Mouse (Mus musculus): Measurements from ENCODE around the gene Slc47a2.
A peak's percentile ranks its signal among the peaks of the same experiment; 100 is the strongest.

Slc47a2 gene

DNA sequence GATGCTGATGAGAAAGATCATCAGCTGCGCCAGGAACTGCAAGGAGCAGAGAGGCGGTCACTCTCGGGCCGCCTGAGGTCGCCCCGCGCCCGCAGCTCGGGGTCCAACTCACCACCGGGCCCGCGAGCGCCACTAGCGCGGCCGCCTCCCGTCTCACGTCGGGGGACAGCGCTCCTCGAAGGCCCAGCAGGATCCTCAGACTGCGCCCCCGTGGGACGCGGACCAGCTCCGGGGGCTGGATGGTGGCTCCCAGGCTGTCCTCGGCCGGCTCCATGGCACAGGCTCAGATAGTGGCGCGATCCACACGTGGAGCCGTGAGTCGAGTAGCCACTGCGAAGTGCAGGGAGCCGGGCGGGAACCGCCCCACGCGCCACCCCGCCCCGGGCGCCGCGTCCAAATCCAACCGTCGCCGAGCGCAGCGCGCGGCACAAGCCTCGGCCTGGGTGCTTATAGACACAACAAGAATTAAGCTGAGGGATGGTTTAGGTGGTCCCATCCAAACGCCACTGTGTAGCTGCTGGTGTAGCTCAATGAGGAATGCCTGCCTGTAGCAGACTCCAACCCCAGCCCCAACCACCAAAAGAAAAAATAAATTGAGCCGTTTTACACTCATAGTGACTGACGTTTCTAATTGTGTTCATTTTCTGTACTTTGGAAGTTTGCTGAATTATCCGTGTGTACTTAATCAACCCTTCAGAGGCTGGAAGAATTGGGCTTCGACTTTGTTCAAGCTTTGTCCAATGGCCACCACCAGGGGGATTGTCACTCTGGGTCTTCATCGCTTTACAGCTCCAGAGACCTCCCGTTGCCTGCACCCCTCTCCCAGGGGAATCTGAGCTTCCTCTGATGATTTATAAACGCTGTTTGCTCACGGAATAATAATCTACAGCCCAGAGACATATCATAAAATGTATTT lies at the start of gene Slc47a2:
Slc47a2 (minus strand) TSS at position 356 of the 916 bp plus-strand sequence.
- no peak for DNase-seq (ENCODE audit: extremely low read depth, insufficient read length, low spot score)

DNA sequence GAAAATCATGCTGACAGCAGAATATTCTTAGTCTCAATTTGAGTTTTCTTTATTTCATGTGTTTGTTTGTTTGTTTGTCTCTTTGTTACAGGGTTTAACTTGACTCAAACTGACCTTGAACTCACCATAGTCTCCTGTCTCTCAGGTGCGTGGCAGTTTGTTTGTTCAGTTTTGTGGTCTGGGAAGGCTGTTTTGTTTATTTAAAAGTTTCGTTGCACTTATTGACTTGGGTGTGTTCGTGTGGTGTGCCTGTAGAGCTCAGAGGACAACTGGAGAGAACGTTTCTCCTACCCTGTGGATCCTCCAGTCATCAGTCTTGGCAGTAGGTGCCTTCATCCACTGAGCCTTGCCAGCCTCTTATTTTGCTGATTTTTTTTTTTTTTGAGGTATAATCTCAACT lies 46.3 kb upstream of the Slc47a2 start:
- DNase-seq (ENCODE audit: extremely low read depth, insufficient read length, low spot score), result no peak

DNA sequence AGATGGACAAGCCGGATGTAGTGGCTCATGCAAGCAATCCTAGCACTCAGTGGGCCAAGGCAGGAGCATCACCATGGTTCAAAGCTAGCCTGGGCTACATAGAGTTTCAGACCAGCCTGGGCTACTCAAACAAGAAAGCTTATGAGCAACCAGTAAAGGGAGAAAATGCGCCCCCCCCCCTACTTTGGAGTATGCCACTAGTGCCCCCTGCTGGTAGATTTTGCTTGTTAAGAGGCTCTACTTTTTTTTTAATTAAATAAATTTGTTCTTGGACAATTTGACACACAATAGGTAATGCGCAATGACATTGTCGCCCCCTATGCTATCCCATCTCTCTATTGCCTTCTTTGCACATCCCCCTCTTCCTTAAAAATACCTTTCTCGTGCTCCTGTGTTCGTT lies 45.4 kb upstream of the Slc47a2 start:
- DNase-seq (ENCODE audit: extremely low read depth, insufficient read length, low spot score), result peak; percentile 36

DNA sequence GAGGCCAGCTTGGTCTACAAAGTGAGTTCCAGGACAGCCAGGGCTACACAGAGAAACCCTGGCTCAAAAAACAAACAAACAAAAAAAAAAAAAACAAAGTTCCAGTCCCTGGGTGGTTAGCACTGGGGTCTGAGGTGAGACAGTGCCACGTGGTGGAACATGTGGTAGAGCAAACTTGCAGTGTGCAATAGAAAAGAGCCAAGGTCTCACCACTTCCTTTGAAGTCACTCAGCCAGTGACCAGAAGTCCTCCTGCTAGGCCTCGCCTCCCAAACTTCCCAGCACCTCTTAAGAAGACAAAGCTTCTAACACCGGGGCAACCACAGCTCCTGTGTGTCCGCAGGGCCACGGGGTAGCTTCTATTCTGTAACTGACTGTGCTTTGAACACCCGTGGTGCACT lies 44.6 kb upstream of the Slc47a2 start:
- no peak for DNase-seq (ENCODE audit: extremely low read depth, insufficient read length, low spot score)

DNA sequence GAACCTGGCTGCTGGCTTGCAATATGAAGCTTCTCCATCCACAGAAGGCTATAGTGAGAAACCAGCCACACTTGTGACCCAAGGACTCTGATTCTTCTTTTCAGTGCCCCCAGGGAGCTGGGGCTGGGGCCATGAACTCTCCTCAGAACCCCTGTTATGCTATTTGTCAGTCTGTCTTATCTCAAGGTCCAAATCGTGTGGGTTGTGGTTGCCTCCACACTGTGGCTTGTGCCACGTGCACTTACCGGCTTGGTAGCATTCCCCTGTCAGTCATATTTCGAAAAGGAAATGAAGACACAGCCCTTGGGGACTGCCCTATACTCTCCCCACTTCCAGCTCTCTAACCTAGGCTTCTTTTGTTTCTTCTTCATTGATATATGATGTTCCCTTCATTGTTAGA lies 43.1 kb upstream of the Slc47a2 start:
- DNase-seq (ENCODE audit: extremely low read depth, insufficient read length, low spot score), result no peak

DNA sequence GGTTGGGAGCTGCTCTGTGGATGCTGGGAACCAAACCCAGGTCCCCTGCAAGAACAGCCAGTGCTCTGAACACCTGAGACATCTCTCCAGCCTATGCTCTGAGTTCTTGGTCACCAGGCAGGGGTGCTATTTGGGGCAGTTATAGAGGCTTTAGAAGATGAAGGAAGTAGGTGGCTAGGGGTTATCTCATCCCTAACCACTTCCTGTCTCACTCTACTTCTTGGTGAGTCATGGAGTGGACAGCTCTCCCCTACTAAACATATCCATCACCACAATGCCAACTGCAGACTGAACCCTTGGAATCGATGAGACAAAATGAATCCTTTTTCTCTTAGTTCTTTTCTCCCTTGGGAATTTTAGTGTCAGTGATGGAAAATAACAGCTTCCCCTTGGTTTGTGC lies 38.6 kb upstream of the Slc47a2 start:
- no peak for DNase-seq (ENCODE audit: extremely low read depth, insufficient read length, low spot score)

DNA sequence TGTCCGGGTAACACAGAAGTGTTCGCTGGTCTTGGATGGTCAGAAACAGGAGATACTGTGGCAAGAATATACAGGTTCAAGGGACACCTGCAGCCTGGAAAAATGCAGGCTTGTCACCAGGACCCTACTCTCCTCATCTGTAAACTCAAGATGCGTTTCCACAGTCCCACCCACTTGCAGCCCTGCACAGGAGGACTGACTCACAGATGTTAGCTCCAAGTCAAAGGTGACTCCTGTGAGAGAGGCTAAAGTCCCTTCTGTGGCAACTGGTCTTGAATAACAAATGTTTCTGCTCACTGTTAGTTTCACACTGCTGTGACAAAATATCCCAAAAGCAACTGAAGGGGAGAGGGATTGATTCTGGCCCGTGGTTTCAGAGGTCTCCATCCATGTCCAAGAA lies 36.0 kb upstream of the Slc47a2 start:
- DNase-seq (ENCODE audit: extremely low read depth, insufficient read length, low spot score), result no peak

DNA sequence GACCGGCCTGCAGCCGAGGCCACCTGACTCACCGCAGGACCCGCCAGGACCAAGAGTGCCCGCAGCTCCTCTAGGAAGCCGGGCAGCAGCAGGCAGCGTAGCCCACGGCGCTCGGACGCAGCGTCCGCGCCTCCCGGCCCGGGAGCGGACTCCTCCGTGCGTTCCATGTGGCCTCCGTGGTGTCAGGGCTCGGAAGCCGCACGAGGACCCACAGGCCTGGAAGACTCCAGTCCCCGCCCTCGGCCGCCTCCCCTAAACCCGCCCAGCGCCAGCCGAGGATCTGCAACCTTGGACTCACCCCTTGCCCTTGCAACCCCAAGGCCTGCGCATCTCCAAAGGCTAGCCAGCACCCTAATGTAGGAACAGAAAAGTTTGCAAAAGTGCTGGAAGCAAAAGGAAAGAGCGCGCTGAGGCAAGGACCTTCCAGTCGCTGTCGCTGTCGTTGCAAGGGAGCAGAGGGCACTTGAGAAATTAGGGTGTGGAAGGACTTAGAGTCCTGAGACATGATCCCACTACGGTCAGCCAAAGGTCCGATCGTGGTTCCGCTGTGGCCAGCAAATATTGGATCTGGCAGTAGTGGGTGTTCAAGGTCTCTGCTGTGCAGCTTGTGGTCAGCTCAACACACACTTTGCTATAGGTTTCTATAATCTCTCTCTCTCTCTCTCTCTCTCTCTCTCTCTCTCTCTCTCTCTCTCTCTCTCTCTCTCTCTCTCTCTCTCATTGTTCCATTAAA lies 35.4 kb upstream of the Slc47a2 start, which contains the start of gene Slc47a1:
Slc47a1 (minus strand) TSS at position 465 of the 733 bp plus-strand sequence.
- peak; percentile 23 for DNase-seq (ENCODE audit: extremely low read depth, insufficient read length, low spot score)

DNA sequence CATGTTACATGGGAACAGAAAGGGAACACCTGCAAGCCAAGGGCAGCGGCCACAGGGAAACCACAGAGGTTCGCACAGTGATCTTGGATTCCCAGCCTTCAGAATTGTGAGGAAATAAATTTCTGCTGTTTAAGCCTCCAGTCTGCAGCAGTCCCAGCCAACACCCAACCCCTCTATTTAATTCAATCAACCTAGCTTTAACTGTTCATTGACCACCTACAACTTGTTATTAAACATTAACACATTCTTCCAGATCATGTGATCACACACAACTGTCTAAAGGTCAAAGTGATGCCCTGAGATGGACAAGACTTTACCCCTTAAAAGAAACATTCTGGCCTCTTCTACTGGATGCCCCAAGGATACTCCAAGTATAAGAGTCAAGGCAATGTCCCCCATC lies 26.0 kb upstream of the Slc47a2 start:
- no peak for DNase-seq (ENCODE audit: extremely low read depth, insufficient read length, low spot score)

DNA sequence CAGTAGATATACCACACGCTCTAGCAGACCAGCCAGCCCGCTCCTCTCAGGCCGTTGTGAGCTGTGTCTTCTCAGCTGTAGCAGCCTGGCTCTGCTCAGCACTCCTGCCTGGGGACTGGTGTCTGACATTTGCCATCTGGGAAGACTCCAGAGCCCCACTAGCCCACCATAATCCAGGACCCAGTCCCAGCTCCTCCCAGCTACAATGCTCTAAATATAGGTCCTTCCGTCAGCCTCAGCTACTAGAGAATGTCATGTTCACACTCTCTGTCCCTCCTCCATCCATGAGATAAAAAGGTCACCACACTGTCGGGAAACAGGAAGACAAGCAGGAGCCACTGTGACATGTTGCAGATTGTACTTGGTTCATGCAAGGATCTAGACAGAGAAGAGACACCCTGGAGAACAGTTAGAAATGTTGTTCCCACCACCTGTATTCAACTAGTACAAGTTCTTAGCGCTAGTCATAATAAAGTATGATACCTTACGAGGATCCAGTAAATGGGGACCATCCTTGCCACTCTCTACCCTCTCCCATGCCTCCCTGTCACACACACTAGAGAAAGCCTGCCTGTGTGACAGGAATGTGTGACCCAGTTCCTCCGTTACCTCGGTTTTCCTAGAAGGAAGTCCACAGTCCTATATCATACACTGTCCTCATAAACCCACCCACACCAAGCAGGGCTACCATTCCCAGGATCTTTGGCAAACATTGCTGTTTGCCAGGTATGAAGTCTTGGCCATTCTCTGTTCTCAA lies 24.0 kb upstream of the Slc47a2 start:
- DNase-seq (ENCODE audit: extremely low read depth, insufficient read length, low spot score), result no peak

DNA sequence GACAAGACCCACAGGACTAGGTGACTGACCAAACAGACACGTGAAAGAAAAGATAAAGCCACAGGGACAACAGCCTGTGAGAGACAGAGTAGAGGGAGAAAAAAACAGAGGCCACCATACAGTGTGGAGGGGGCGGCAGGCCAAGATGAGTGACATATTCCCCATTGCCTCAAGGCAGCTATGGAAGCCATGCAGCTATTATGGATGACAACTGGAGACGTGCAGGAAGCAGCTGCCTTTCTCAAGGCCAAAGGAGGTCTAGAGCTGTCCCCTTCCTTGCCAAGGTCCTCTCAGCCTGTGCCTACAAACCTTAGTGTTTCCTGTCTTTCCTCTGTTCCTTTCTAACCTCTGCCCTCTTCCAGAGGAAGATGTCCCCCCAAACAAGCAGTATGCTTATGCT lies 23.3 kb upstream of the Slc47a2 start:
- no peak for DNase-seq (ENCODE audit: extremely low read depth, insufficient read length, low spot score)

DNA sequence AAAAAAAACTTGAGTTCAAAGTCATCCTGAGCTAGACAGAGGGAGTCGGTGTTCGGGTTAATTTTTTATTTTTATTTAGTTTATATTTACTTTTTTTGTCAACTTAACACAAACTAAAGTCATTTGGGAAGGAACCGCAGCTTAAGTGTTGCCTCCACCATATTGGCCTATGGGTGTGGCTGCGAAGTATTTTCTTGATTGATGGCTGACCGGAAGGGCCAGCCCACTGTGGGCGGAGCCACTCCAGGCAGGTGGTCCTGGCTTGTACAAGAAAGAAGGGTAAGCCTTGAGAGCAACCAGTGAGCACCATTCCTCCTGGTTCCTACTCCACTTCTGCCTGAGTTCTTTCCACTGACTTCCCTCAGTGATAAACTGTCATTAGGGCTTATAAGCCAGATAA lies 21.4 kb upstream of the Slc47a2 start:
- DNase-seq (ENCODE audit: extremely low read depth, insufficient read length, low spot score), result no peak

DNA sequence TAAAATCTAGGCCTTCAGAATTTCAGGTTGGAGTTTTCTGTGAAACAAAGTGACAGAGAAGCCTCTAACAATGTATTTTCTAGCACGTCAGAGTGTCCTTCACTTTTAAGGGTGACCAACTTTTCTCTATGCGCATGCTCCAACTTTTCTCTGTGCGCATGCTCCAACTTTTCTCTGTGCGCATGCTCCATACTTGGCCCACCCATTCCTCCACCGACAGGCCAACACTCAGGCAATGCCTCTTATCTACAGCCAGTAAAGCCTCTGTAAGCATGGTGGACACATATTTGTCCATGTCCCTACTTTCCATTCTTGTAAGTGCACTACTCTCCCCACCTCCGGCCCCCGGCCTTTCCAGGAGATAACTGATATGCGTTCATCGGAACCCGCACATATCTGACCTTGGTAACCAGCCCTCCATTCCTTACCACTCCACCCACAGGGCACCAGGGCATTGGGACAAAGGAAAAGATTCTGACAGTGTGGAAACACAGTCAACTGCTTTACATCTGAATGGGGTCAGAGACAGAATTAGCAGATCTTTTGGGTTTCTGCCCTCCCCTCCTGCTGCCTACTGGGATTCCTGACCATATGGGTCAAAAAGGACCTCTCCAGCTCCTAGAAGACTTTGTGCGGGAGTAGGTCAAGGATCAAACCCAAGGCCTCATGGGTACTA lies 19.0 kb upstream of the Slc47a2 start:
- no peak for DNase-seq (ENCODE audit: extremely low read depth, insufficient read length, low spot score)

DNA sequence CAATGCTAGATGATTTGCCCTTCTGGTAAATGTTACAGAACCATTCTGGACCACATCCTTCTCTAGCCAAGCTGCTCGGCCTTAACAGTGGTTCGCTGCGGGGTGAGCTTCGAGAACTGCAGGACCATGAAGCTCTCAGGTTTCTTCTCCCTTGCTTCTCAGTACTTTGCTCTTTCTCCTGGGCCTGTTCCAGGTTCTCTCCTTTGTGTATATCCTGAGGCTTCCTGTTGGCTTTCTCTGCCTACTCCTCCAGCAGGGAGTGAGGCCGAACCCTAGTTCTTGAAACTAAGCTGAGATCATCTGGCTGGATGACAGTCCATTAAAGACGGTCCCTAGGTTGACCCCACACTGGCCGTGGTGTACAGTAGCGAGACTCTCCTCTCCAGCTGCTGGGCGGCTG lies 13.9 kb upstream of the Slc47a2 start:
- DNase-seq (ENCODE audit: extremely low read depth, insufficient read length, low spot score), result no peak

DNA sequence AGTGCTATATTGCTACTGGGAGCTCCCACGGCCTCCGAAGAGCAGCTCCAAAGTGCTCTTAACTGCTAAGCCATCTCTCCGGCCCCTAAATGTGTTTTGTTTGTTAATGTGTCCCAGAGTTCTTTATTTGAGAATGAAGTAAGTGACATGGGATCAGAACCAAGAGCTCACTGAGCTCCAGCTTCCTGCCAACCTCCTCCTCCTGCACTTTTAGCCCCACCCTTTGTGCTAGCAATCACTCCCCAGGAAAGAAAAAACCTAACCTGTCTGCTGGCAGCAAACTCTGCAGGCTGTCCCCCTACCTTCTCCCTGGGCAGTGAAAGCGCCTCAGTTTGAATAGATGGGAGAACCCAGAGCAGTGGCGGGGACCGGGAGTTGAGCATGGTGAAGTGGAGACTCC lies 13.5 kb upstream of the Slc47a2 start:
- DNase-seq (ENCODE audit: extremely low read depth, insufficient read length, low spot score), result no peak

DNA sequence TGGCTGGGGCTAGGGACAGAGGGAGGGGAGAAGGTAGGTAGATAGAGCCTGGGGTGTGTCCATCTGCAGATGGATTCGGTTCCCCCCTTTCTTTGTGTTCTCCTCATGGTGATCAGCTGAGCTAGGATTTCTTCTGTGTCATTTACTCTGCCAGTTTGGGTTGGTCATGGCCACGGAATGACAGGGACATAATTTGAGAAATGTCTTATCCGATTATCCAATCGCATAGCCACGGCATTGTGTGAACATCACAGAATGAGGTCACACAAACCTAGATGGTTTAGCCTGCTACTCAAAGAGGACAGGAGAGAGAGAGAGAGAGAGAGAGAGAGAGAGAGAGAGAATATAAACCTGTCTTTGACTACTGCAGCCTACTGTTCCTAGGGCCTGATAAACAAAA lies 12.7 kb upstream of the Slc47a2 start:
- DNase-seq (ENCODE audit: extremely low read depth, insufficient read length, low spot score), result no peak

DNA sequence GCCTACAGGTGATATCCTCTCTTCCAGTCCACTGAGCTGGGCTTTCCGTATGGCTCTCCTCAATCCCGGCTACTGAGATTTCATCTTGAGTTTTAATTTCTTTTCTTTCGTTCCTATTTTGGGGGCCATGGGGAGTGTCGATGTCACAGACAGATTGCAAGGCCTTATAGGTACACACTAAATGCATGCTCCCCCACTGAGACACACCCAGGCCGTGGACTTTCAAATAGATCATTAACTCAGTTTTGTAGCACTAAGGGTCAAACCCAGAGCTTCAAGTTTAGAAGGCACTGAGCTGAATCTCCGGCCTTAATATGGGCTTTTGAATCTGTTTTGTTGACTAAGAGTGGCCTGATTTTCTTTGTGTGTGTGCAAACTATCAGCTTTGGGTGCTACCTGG lies 11.7 kb upstream of the Slc47a2 start:
- no peak for DNase-seq (ENCODE audit: extremely low read depth, insufficient read length, low spot score)

DNA sequence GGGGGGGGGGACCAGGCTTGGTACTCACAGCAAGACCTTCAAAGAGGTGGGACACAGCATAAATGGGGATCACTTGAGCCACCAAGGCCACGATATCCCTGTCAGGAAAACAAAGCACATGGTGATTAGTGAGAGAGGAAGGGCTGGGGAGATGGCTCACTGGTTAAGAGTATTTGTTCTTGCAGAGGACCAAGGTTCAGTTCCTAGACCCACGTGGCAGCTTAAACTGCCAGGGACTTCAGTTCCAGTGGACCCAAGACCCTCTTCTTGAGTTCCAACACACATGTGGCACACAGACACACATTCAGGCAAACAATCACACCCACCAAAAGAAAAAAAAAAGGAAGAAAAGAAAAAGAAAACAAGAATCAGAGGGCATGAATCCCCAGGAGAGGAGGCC lies 10.4 kb upstream of the Slc47a2 start:
- no peak for DNase-seq (ENCODE audit: extremely low read depth, insufficient read length, low spot score)

DNA sequence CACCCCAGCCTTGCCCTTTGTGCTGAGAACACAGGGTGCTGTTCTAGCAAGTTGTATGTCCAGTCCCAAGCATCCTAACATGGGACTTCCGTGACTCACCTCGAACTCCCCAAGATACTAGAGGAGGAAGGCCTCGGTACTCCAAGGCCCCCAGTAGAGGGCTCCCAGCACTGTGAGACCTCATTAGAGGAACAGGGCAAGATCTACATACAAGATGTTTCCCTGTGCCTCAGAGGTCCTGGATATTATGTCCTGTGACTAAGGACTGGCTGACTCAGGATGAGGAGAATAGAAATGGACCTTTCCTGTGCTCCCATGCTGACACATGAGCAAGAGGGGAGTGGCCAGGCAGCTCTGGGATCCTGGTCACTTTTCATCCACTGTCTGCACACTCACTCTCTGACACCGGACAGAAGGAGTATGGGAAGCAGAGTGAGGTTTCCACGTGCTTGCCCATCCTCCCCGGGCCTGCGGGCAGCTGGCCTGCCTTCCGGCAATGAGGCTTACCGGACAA lies 9.5 kb upstream of the Slc47a2 start:
- peak; percentile 14 for DNase-seq (ENCODE audit: extremely low read depth, insufficient read length, low spot score)

DNA sequence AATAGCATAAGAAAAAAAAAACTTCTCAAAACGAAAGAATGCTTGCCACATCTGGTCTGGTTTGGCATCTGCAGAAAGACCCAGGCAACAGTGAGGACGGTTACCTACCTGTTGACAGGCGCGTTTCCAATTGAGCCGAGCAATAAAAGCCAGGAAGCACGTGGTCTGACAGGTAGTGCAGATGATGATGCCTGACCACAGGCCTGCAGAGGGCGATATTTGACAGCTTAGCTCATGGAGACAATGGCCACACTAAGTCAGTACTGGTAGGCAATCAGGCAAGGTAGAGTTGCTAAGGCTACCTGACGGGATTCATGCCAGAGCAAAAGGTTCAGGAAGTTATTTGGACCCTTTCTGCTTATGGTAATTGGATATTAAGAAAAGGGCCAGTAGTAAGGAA lies 6.7 kb upstream of the Slc47a2 start:
- no peak for DNase-seq (ENCODE audit: extremely low read depth, insufficient read length, low spot score)
